Mouse (Mus musculus) hindbrain, embryonic 10.5 days (tissue): ENCODE data around the gene Gpr108. TPM values are rescaled to one million over a fixed set of nuclear protein-coding genes. Genes with fewer than 3 reads are reported as not detected.

Experiments used
- polyA plus RNA-seq: library from polyadenylated mRNA; unstranded; fragments of >200 nt; fragmentation: Nextera tagmentation; extraction: Ambion mirVana; gene quantifications from 2 replicates; pipeline ENCODE4 v1.2.1, GENCODE M21; 2016

The Gpr108 gene
- polyA plus RNA-seq, 1 experiment from 2014 or later = 24.3 TPM

Other genes with a start within 250 kb of the Gpr108 start
- not detected in 2 replicates for gene Pspn, start 248.4 kb downstream of the Gpr108 start, polyA plus RNA-seq
- 71.0 and 78.3 TPM in 2 replicates for gene Gtf2f1, start 237.2 kb downstream of the Gpr108 start, polyA plus RNA-seq
- 0.41 and 0.43 TPM in 2 replicates for gene Gm17949, start 237.0 kb downstream of the Gpr108 start, polyA plus RNA-seq
- gene Khsrp, start 216.9 kb downstream of the Gpr108 start, polyA plus RNA-seq = 51.1 and 52.0 TPM in 2 replicates
- gene Slc25a41, start 206.8 kb downstream of the Gpr108 start, polyA plus RNA-seq = not detected in 2 replicates
- gene Crb3, start 189.3 kb downstream of the Gpr108 start, polyA plus RNA-seq = 5.1 and 8.2 TPM in 2 replicates
- 10.5 and 16.2 TPM in 2 replicates for gene Slc25a23, start 188.6 kb downstream of the Gpr108 start, polyA plus RNA-seq
- 3.2 and 3.6 TPM in 2 replicates for gene Dennd1c, start 169.9 kb downstream of the Gpr108 start, polyA plus RNA-seq
- 66.9 and 167 TPM in 2 replicates for gene Tubb4a, start 160.7 kb downstream of the Gpr108 start, polyA plus RNA-seq
- gene Tnfsf9, start 143.1 kb downstream of the Gpr108 start, polyA plus RNA-seq = 9.8 and 10.5 TPM in 2 replicates
- 0.50 TPM in 1 of 2 replicates, not detected in the other for gene Cd70, start 98.7 kb downstream of the Gpr108 start, polyA plus RNA-seq
- gene Tnfsf14, start 54.3 kb downstream of the Gpr108 start, polyA plus RNA-seq = 0.18 TPM in 1 of 2 replicates, not detected in the other
- 0.09 and 0.12 TPM in 2 replicates for gene C3, start 20.3 kb downstream of the Gpr108 start, polyA plus RNA-seq
- gene Trip10, start 1.0 kb upstream of the Gpr108 start, polyA plus RNA-seq = 28.1 and 37.9 TPM in 2 replicates
- gene Vav1, start 30.7 kb upstream of the Gpr108 start, polyA plus RNA-seq = 2.0 and 2.2 TPM in 2 replicates
- gene Adgre1, start 110.2 kb upstream of the Gpr108 start, polyA plus RNA-seq = 1.5 and 3.6 TPM in 2 replicates